Mouse (Mus musculus): ENCODE results near the gene Inha. TPM values are rescaled to one million over a fixed set of nuclear protein-coding genes. Genes with fewer than 3 reads are reported as not detected.

Gene Inha
- polyA plus RNA-seq (2012), result not detected in 2 replicates

DNA sequence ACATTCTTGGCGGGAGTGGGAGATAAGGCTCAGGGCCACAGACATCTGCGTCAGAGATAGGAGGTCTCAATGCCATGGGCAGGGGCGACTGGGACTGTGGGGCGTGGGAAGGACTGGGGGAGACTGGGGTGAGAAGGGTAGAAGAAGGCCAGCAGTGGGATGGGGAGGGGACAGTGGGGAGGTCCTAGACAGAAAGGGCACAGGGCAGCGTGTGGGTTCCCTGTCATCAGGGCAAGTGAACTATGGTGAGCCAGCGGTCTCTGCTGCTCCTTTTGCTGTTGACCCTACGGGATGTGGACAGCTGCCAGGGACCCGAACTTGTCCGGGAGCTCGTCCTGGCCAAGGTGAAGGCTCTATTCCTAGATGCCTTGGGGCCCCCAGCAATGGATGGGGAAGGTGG, at the start of gene Inha:
Gene Inha, plus strand, starts transcription at position 72 of the 400 bp plus-strand sequence.
- H3K27me3 ChIP-seq (ENCODE audit: control insufficient read depth), result peaks cover 50% of the 10 kb centered on the region
- peak within 1 kb of the TSS; percentile 58 for H3K4me3 ChIP-seq (replicated peaks)
- peaks cover 2% of the 10 kb centered on the region; the same call in 1 of the 2 replicates for H3K4me1 ChIP-seq (ENCODE audit: control insufficient read depth)
- H3K9me3 ChIP-seq (ENCODE audit: control insufficient read depth, low read length), result no peaks in the 10 kb centered on the region; the same call in 1 of the 2 replicates
- no peak for TF ChIP-seq GATA1 (IDR thresholded peaks at IDR 0.05; ENCODE audit: low read length)
- no peak for TF ChIP-seq TAL1 (IDR thresholded peaks at IDR 0.05; ENCODE audit: low read length)
- H3K36me3 ChIP-seq (ENCODE audit: control insufficient read depth), result peaks cover 4% of the 10 kb centered on the region; the same call in 1 of the 2 replicates

DNA sequence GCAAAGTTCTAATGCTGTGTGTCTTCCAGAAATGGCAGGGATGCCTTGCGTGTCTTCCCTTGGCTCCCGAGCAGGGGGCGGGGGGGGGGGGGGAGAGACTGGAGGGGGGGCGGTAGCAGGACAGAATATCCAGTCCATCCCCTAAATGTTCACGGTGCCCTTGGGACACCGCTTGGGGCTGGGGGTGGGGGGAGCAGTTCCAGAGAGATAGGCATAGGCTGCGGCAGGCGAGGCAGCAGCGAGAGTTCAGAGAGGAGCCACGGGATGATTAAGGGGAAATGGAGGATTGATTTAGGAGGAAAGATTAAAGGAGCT, 49.2 kb upstream of the Inha start:
- peaks cover 40% of the 10 kb centered on the region for H3K4me1 ChIP-seq (ENCODE audit: control insufficient read depth)
- peaks cover 3% of the 10 kb centered on the region; the same call in 1 of the 2 replicates for H3K9me3 ChIP-seq (ENCODE audit: control insufficient read depth, low read length)
- peaks cover 88% of the 10 kb centered on the region for H3K27me3 ChIP-seq (ENCODE audit: control insufficient read depth)
- H3K4me3 ChIP-seq (replicated peaks), result no peak overlapping the region
- no peak for TF ChIP-seq TAL1 (IDR thresholded peaks at IDR 0.05; ENCODE audit: low read length)
- TF ChIP-seq GATA1 (IDR thresholded peaks at IDR 0.05; ENCODE audit: low read length), result no peak
- no peaks in the 10 kb centered on the region; the same call in 1 of the 2 replicates for H3K36me3 ChIP-seq (ENCODE audit: control insufficient read depth)

GRCm38 (mm10) chr1:75458025-75458788, 48.7 kb upstream of the Inha start:
- Histone ChIP-seq H3K36me3 (ENCODE audit: control insufficient read depth) (no peaks in the 10 kb centered on the region; the same call in 1 of the 2 replicates), H3K4me3 (replicated peaks) (peak overlapping the region; percentile 23), H3K27me3 (ENCODE audit: control insufficient read depth) (peaks cover 83% of the 10 kb centered on the region), H3K4me1 (ENCODE audit: control insufficient read depth) (peaks cover 46% of the 10 kb centered on the region), H3K9me3 (ENCODE audit: control insufficient read depth, low read length) (peaks cover 3% of the 10 kb centered on the region; the same call in 1 of the 2 replicates)
- TF ChIP-seq TAL1 (IDR thresholded peaks at IDR 0.05; ENCODE audit: low read length) (no peak), GATA1 (IDR thresholded peaks at IDR 0.05; ENCODE audit: low read length) (no peak)

DNA sequence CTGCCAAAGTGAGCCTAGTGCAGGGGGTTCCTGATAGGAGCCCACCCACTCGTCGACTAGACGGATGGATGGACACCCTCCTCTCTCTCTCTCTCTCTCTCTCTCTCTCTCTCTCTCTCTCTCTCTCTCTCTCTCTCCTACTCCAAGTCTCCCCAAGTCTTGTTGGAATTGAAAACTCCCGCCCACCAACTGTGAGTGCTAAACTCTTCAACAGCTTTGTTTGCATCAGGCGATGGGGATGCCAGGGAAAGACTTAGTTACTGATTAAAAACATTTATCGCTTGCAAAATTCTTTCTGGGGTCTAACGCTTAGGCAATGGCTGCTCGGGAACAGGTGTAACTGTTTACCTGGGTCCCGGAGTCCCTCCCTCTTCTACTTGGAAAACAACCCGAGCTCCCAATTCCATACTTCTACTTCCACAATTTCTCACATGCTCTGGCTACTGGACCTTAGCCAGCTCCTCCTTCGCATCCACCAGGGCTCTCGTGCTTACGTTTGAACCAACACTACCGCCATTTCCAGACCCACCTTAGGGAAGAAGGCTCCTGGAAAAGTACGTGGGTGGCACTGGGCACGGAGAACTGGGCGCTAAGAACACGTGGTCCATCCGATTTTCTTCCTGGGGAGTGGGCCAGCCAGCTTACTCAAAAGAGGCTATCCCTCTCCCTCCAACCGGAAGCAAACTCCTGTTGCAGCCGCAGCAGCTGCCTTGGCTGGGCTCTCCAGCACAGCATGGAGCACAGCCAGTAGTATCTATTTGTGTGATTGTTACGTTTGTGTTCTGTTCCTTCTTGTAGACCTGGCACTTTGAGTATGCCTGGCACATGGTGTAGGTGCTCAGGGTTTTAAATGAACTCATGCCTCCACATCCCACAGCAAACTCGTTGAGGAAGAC, 47.8 kb upstream of the Inha start:
- H3K9me3 ChIP-seq (ENCODE audit: control insufficient read depth, low read length), result peaks cover 3% of the 10 kb centered on the region; the same call in 1 of the 2 replicates
- no peaks in the 10 kb centered on the region; the same call in 1 of the 2 replicates for H3K36me3 ChIP-seq (ENCODE audit: control insufficient read depth)
- H3K27me3 ChIP-seq (ENCODE audit: control insufficient read depth), result peaks cover 74% of the 10 kb centered on the region
- H3K4me3 ChIP-seq (replicated peaks), result peak overlapping the region; percentile 23
- H3K4me1 ChIP-seq (ENCODE audit: control insufficient read depth), result peaks cover 54% of the 10 kb centered on the region
- TF ChIP-seq TAL1 (IDR thresholded peaks at IDR 0.05; ENCODE audit: low read length), result no peak
- no peak for TF ChIP-seq GATA1 (IDR thresholded peaks at IDR 0.05; ENCODE audit: low read length)

DNA sequence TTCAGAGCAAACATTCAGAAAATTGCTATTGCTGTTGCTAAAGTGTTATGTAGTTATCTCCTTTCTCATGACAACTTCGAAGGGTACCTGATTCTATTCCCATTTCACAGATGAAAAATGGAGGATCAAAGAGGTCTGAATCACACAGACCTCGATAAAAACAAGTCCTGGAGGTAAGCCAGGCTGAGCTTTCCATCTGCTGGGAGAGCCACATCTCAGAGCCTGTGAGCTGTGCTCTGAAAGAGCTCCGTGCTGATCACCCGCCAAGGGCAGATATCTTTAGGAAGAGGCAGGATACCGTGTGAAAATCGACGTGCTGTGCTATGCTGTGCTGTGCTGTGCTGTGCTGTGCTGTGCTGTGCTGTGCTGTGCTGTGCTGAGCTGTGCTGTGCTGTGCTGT, 46.6 kb upstream of the Inha start:
- Histone ChIP-seq H3K9me3 (ENCODE audit: control insufficient read depth, low read length) (peaks cover 3% of the 10 kb centered on the region; the same call in 1 of the 2 replicates), H3K4me3 (replicated peaks) (no peak overlapping the region), H3K36me3 (ENCODE audit: control insufficient read depth) (no peaks in the 10 kb centered on the region; the same call in 1 of the 2 replicates), H3K27me3 (ENCODE audit: control insufficient read depth) (peaks cover 65% of the 10 kb centered on the region), H3K4me1 (ENCODE audit: control insufficient read depth) (peaks cover 67% of the 10 kb centered on the region)
- TF ChIP-seq GATA1 (IDR thresholded peaks at IDR 0.05; ENCODE audit: low read length) (no peak), TAL1 (IDR thresholded peaks at IDR 0.05; ENCODE audit: low read length) (no peak)

DNA sequence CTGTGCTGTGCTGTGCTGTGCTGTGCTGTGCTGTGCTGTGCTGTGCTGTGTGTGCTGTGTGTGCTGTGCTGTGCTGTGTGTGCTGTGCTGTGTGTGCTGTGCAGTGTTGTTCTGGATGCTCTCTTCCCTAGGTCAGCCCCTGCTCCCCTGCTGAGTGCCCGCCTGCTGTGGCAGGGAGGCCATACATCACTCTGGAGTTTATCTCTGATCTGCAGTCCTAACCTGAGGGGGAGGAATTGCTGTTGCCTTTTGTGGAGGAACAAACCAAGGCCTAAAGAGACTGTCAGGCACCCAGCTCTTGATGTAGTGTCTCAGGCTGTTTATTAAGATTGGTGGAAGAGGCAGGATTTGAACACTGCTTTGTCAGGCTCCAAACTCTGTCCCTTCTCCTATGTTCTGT, 44.2 kb upstream of the Inha start:
- Histone ChIP-seq H3K4me3 (replicated peaks) (no peak overlapping the region), H3K4me1 (ENCODE audit: control insufficient read depth) (peaks cover 64% of the 10 kb centered on the region), H3K9me3 (ENCODE audit: control insufficient read depth, low read length) (peaks cover 3% of the 10 kb centered on the region; the same call in 1 of the 2 replicates), H3K27me3 (ENCODE audit: control insufficient read depth) (peaks cover 56% of the 10 kb centered on the region), H3K36me3 (ENCODE audit: control insufficient read depth) (no peaks in the 10 kb centered on the region; the same call in 1 of the 2 replicates)
- TF ChIP-seq GATA1 (IDR thresholded peaks at IDR 0.05; ENCODE audit: low read length) (no peak), TAL1 (IDR thresholded peaks at IDR 0.05; ENCODE audit: low read length) (no peak)

- Histone ChIP-seq H3K4me3 (replicated peaks) (peak overlapping the region; percentile 8), H3K9me3 (ENCODE audit: control insufficient read depth, low read length) (peaks cover 3% of the 10 kb centered on the region; the same call in 1 of the 2 replicates), H3K27me3 (ENCODE audit: control insufficient read depth) (peaks cover 50% of the 10 kb centered on the region), H3K4me1 (ENCODE audit: control insufficient read depth) (peaks cover 53% of the 10 kb centered on the region), H3K36me3 (ENCODE audit: control insufficient read depth) (no peaks in the 10 kb centered on the region; the same call in 1 of the 2 replicates)
- TF ChIP-seq GATA1 (IDR thresholded peaks at IDR 0.05; ENCODE audit: low read length) (peak; percentile 69), TAL1 (IDR thresholded peaks at IDR 0.05; ENCODE audit: low read length) (peak; percentile 24; the same call in 1 of the 3 replicates)
Measured at GRCm38 (mm10) chr1:75463652-75464204, 43.1 kb upstream of the Inha start.

DNA sequence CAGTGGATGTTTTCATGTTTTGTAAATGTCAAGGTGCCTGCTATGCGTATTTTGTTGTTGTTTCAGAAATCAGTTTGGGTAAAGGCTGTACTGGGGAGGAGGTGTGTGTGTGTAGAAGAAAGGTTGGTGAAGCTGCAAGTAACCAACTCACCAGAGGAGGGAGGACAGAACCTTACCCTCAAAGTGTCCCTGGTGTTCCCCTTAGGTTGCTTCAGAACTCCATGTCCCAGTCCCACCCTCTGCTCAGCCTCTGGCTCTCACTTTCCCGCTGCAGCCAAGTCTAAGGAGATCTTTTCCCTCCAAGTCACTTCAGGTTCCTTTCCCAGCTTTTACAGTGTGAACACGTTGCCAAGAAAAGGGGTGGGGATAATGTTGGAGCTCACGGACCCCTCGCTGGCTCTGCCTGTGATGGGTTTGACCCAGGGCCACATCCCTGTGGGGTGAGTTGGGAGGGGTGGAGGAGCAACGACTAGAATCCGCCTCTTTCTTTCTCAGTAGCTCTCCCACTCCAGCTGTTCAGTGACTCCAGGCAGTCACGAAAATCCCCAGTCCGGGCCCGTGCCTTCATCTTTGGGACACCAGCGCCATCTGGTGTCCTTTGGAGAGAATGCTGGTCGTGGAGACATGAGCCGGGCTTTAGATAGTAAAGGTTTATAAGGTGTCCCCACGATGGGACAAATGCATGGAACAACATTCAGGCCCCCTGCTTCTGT, 39.5 kb upstream of the Inha start:
- H3K9me3 ChIP-seq (ENCODE audit: control insufficient read depth, low read length), result no peaks in the 10 kb centered on the region
- H3K36me3 ChIP-seq (ENCODE audit: control insufficient read depth), result no peaks in the 10 kb centered on the region
- TF ChIP-seq GATA1 (IDR thresholded peaks at IDR 0.05; ENCODE audit: low read length) (no peak), TAL1 (IDR thresholded peaks at IDR 0.05; ENCODE audit: low read length) (no peak)
- H3K4me1 ChIP-seq (ENCODE audit: control insufficient read depth), result peaks cover 37% of the 10 kb centered on the region
- H3K27me3 ChIP-seq (ENCODE audit: control insufficient read depth), result peaks cover 36% of the 10 kb centered on the region
- H3K4me3 ChIP-seq (replicated peaks), result no peak overlapping the region

Measured in erythroblast, embryonic 14.5 days (primary cell).